Mouse (Mus musculus): ENCODE measurements around the gene Krt42. TPM values are rescaled to one million over a fixed set of nuclear protein-coding genes. Genes with fewer than 3 reads are reported as not detected.
A peak's percentile ranks its signal among the peaks of the same experiment; 100 is the strongest.

Gene Krt42
- polyA plus RNA-seq, 1 experiment from 2014 or later, result not detected

DNA sequence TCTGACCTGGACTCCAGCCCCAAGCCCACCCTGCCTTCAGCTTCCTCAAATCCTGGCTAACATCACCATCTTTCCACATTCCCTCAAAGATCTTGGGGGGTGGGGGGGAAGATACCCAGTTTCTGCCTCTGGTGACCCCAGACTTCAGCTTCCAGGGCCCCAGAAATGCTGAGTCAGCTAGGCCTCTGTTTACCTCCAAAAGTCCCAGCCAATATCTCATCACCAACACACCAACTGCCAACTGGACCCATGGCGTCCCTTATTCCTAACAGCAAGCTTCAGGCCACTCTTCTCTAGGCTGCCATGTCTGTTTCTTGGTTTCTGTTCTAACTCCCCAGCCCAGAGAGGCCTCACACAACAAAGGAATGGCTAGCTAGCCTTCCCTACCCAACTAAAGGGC lies 2.2 kb upstream of the Krt42 start:
- H3K4me3 ChIP-seq (ENCODE audit: low read depth, low read length), result no peak overlapping the region
- no peaks in the 10 kb centered on the region for H3K9me3 ChIP-seq (ENCODE audit: low read length)
- no peaks in the 10 kb centered on the region for H3K4me1 ChIP-seq (ENCODE audit: insufficient read depth)
- no peak overlapping the region for H3K9ac ChIP-seq (replicated peaks)
- H3K27me3 ChIP-seq (ENCODE audit: insufficient read depth, low read length), result no peaks in the 10 kb centered on the region
- H3K4me2 ChIP-seq (ENCODE audit: low read depth, low read length), result no peak overlapping the region
- ATAC-seq (no peak), DNase-seq (no peak)
- no peak overlapping the region for H3K27ac ChIP-seq (ENCODE audit: low read depth)
- 67% methylated on average over 1 of the region's 1 CpGs for whole genome bisulfite sequencing (ENCODE audit: insufficient replicate concordance)
- no peaks in the 10 kb centered on the region for H3K36me3 ChIP-seq (replicated peaks; ENCODE audit: insufficient read depth, low read length)
- TF ChIP-seq EP300 (IDR thresholded peaks at IDR 0.05; ENCODE audit: low read depth), result no peak
- TF ChIP-seq CTCF (IDR thresholded peaks at IDR 0.05; ENCODE audit: low read depth), result no peak

DNA sequence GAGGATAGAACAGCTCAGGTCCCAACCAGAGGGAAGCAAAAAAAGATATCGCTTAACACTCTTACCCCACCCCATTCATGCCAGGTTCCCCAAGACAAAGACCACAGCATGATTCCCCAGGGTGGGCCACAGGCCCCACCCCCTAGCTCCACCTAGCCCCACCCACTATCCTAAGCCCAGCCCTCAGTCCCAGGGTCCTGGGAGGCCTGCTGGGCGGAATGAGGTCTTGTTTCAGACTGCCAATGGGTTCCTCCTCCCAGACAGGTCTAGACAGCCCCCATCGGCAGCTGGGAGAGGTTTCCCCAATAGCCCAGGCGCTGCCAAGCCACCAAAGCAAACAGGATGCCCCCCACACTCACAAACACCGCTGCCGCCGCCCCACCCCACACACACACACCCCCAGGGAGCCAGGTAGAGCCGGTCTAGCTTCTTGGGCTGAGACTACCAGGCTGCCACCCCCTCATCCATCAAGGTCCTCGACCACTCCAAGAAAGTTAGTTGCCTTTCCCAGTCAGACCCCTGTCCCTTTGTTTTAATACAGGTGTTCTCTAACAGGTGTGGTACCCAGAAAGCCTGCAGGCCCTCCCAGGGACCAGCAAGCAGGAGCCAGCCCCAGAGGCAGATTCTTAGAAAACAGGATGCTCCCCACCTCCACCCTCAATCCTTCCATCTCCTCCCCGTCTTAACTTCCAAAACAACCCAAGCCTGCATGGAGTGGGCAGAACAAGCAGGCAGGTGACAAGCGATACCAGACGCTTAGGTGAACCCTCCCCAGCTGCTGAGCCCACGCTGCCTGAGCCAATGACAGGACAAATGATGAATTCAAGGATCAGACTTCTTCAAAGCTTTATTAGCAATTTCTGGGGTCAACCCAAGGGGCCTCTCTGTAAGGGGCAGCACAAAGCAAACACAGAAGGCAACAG lies 7.4 kb downstream of the Krt42 start:
- Histone ChIP-seq H3K4me3 (ENCODE audit: low read depth, low read length) (no peak overlapping the region), H3K4me2 (ENCODE audit: low read depth, low read length) (no peak overlapping the region), H3K9me3 (ENCODE audit: low read length) (no peaks in the 10 kb centered on the region), H3K36me3 (replicated peaks; ENCODE audit: insufficient read depth, low read length) (no peaks in the 10 kb centered on the region), H3K27me3 (ENCODE audit: insufficient read depth, low read length) (no peaks in the 10 kb centered on the region), H3K4me1 (ENCODE audit: insufficient read depth) (no peaks in the 10 kb centered on the region), H3K27ac (ENCODE audit: low read depth) (no peak overlapping the region), H3K9ac (replicated peaks) (no peak overlapping the region)
- WGBS (ENCODE audit: insufficient replicate concordance), result 26% methylated on average over 13 of the region's 13 CpGs
- ATAC-seq (no peak), DNase-seq (peak; percentile 12)
- no peak for TF ChIP-seq EP300 (IDR thresholded peaks at IDR 0.05; ENCODE audit: low read depth)
- no peak for TF ChIP-seq CTCF (IDR thresholded peaks at IDR 0.05; ENCODE audit: low read depth)

DNA sequence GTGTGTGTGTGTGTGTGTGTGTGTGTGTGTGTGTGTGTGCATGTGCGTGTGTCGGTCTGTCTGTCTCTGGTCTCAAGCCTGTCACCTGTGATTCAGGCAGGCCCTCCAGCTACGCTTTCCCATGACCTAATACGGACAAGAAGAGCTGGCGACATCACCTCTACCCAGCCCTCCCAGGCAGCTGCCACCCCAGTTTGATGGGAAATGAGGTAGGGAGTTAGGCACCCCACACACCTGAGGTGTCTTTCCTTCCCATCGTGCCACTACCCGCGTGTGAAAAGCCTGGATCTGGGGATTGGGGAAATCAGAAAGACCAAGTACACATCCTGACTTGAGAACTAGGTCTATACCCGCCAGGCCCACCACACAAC lies 8.5 kb downstream of the Krt42 start:
- 69% methylated on average over 9 of the region's 9 CpGs for WGBS (ENCODE audit: insufficient replicate concordance)

DNA sequence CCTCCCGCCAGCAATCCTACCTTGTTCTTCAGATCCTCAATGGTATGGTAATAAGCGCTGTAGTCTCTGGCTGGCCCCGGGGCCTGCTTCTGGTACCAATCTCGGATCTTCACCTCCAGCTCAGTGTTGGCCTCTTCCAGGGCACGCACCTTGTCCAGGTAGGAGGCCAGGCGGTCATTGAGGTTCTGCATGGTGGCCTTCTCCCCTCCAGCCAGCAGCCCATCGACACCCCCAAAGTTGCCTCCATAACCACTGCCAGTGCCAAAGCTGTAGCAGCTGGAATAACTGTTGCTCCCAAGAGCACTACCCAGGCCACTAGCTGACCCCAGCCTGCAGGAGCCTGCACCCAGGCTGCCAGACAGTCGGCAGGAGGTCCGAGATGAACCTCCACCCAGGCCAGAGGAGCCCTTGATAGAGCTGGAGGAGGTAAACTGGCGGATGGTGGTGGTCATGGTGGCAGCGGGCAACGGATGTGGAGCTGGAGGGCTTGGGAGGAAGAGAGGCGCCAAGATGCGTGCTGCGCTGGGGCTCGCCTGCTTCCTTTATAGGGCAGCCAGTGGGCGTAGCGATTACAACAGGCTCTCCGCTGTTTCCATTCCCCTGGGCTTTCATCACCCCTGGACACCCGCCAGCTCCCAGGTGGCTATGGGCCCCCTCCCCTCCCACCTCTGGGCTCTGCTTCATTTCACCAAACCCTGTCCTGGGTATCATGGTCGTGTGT lies 9.0 kb downstream of the Krt42 start, which contains the start of gene Krt17:
Krt17 (minus strand) TSS at position 516 of the 721 bp plus-strand sequence.
- Histone ChIP-seq H3K4me2 (ENCODE audit: low read depth, low read length) (no peak within 1 kb of the TSS), H3K4me1 (ENCODE audit: insufficient read depth) (no peaks in the 10 kb centered on the region), H3K9ac (replicated peaks) (no peak within 1 kb of the TSS), H3K4me3 (ENCODE audit: low read depth, low read length) (no peak within 1 kb of the TSS), H3K27ac (ENCODE audit: low read depth) (no peak within 1 kb of the TSS), H3K27me3 (ENCODE audit: insufficient read depth, low read length) (no peaks in the 10 kb centered on the region), H3K36me3 (replicated peaks; ENCODE audit: insufficient read depth, low read length) (no peaks in the 10 kb centered on the region), H3K9me3 (ENCODE audit: low read length) (no peaks in the 10 kb centered on the region)
- TF ChIP-seq CTCF (IDR thresholded peaks at IDR 0.05; ENCODE audit: low read depth) (no peak), EP300 (IDR thresholded peaks at IDR 0.05; ENCODE audit: low read depth) (no peak)
- ATAC-seq, result no peak
- 70% methylated on average over 21 of the region's 21 CpGs for WGBS (ENCODE audit: insufficient replicate concordance)
- DNase-seq, result peak; percentile 11

More for the DNA sequence above, 8.5 kb downstream of the Krt42 start:
- Histone ChIP-seq H3K4me2 (ENCODE audit: low read depth, low read length) (no peak overlapping the region), H3K4me3 (ENCODE audit: low read depth, low read length) (no peak overlapping the region), H3K36me3 (replicated peaks; ENCODE audit: insufficient read depth, low read length) (no peaks in the 10 kb centered on the region), H3K4me1 (ENCODE audit: insufficient read depth) (no peaks in the 10 kb centered on the region), H3K27me3 (ENCODE audit: insufficient read depth, low read length) (no peaks in the 10 kb centered on the region), H3K9ac (replicated peaks) (no peak overlapping the region), H3K27ac (ENCODE audit: low read depth) (no peak overlapping the region), H3K9me3 (ENCODE audit: low read length) (no peaks in the 10 kb centered on the region)
- TF ChIP-seq EP300 (IDR thresholded peaks at IDR 0.05; ENCODE audit: low read depth), result no peak
- no peak for ATAC-seq
- no peak for DNase-seq

DNA sequence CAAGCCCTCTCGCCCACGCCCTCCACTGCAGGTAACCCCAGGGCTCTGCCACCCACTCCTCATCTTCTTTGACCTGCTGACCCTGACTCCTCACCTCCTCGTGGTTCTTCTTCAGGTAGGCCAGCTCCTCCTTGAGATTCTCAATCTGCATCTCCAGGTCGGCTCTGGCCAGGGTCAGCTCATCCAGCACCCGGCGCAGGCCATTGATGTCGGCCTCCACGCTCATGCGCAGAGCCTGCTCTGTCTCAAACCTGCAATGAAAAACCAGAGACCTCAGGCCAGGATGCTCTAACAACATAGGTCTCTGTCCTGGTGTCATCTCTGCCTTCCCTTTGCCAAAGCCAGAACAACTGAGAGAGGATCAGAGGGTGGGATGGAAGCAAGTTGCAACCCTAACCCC lies 10.6 kb downstream of the Krt42 start:
- WGBS (ENCODE audit: insufficient replicate concordance), result 82% methylated on average over 9 of the region's 9 CpGs
- no peak for TF ChIP-seq CTCF (IDR thresholded peaks at IDR 0.05; ENCODE audit: low read depth)
- no peak for TF ChIP-seq EP300 (IDR thresholded peaks at IDR 0.05; ENCODE audit: low read depth)
- H3K4me3 ChIP-seq (ENCODE audit: low read depth, low read length), result no peak overlapping the region
- H3K36me3 ChIP-seq (replicated peaks; ENCODE audit: insufficient read depth, low read length), result no peaks in the 10 kb centered on the region
- H3K9ac ChIP-seq (replicated peaks), result no peak overlapping the region
- ATAC-seq (no peak), DNase-seq (no peak)
- H3K27ac ChIP-seq (ENCODE audit: low read depth), result no peak overlapping the region
- no peak overlapping the region for H3K4me2 ChIP-seq (ENCODE audit: low read depth, low read length)
- no peaks in the 10 kb centered on the region for H3K4me1 ChIP-seq (ENCODE audit: insufficient read depth)
- H3K9me3 ChIP-seq (ENCODE audit: low read length), result no peaks in the 10 kb centered on the region
- no peaks in the 10 kb centered on the region for H3K27me3 ChIP-seq (ENCODE audit: insufficient read depth, low read length)

DNA sequence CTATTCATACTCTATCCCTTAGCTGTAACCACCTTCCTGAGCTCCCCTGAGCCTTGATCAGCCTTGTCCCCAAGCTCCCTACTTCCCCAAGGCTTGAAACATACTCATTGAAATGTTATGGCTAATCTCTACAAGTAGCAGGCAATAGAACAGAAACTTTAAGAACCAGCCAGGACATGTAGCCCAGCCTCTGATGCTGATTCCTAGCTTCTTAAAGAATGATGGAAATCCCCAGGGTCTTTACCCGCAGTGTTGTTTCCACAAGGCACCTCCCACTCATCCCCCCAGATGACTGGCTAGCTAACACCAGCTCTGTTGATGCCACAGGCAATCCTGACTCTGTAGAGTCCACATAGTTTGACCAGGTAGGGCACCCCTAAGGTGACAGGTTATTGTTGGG lies 11.7 kb downstream of the Krt42 start:
- DNase-seq (no peak), ATAC-seq (no peak)
- TF ChIP-seq EP300 (IDR thresholded peaks at IDR 0.05; ENCODE audit: low read depth), result no peak
- no peak for TF ChIP-seq CTCF (IDR thresholded peaks at IDR 0.05; ENCODE audit: low read depth)
- Histone ChIP-seq H3K27me3 (ENCODE audit: insufficient read depth, low read length) (no peaks in the 10 kb centered on the region), H3K4me3 (ENCODE audit: low read depth, low read length) (no peak overlapping the region), H3K27ac (ENCODE audit: low read depth) (no peak overlapping the region), H3K9ac (replicated peaks) (no peak overlapping the region), H3K9me3 (ENCODE audit: low read length) (no peaks in the 10 kb centered on the region), H3K36me3 (replicated peaks; ENCODE audit: insufficient read depth, low read length) (no peaks in the 10 kb centered on the region), H3K4me2 (ENCODE audit: low read depth, low read length) (no peak overlapping the region), H3K4me1 (ENCODE audit: insufficient read depth) (no peaks in the 10 kb centered on the region)
- 67% methylated on average over 1 of the region's 1 CpGs for WGBS (ENCODE audit: insufficient replicate concordance)
